Mouse (Mus musculus): Measurements from ENCODE around the gene Zg16. TPM values are rescaled to one million over a fixed set of nuclear protein-coding genes. Genes with fewer than 3 reads are reported as not detected.

The Zg16 gene
- polyA plus RNA-seq, 1 experiment from 2014 or later: not detected

GRCm38 (mm10) chr7:127016971-127017949, 69.9 kb downstream of the Zg16 start, which contains the start of gene Pagr1a:
Gene Pagr1a (minus strand): TSS chr7:127017352.
- ATAC-seq (replicated peaks; ENCODE audit: low FRiP score): peak; percentile 76

GRCm38 (mm10) chr7:127016486-127016938, 70.6 kb downstream of the Zg16 start:
- H3K4me1 ChIP-seq (replicated peaks; ENCODE audit: control insufficient read depth, insufficient read depth, low read length): peaks cover 15% of the 10 kb centered on the region
- H3K9me3 ChIP-seq (ENCODE audit: control insufficient read depth, low read length): no peaks in the 10 kb centered on the region
- ATAC-seq (replicated peaks; ENCODE audit: low FRiP score) (peak; percentile 50), DNase-seq (ENCODE audit: low spot score) (peak; percentile 80)
- H3K27me3 ChIP-seq (ENCODE audit: control insufficient read depth, insufficient read depth, low read length): no peaks in the 10 kb centered on the region
- peaks cover 2% of the 10 kb centered on the region for H3K36me3 ChIP-seq (ENCODE audit: control insufficient read depth, insufficient read depth, low read length)
- peak overlapping the region; percentile 93 for H3K27ac ChIP-seq (ENCODE audit: low read depth, low read length)
- peak overlapping the region; percentile 96 for H3K4me2 ChIP-seq (ENCODE audit: low read depth, low read length, severe bottlenecking)
- WGBS: under 1% methylated on average over 22 of the region's 22 CpGs
- peak overlapping the region; percentile 94 for H3K9ac ChIP-seq (ENCODE audit: low read length)
- H3K4me3 ChIP-seq (ENCODE audit: low read depth, low read length): peak overlapping the region; percentile 77

More at GRCm38 (mm10) chr7:127016971-127017949, 69.9 kb downstream of the Zg16 start, which contains the start of gene Pagr1a:
- Histone ChIP-seq H3K36me3 (ENCODE audit: control insufficient read depth, insufficient read depth, low read length) (peaks cover 2% of the 10 kb centered on the region), H3K9ac (ENCODE audit: low read length) (peak within 1 kb of the TSS; percentile 94), H3K27ac (ENCODE audit: low read depth, low read length) (peak within 1 kb of the TSS; percentile 93), H3K4me1 (replicated peaks; ENCODE audit: control insufficient read depth, insufficient read depth, low read length) (peaks cover 19% of the 10 kb centered on the region), H3K9me3 (ENCODE audit: control insufficient read depth, low read length) (no peaks in the 10 kb centered on the region), H3K27me3 (ENCODE audit: control insufficient read depth, insufficient read depth, low read length) (no peaks in the 10 kb centered on the region), H3K4me3 (ENCODE audit: low read depth, low read length) (peak within 1 kb of the TSS; percentile 77), H3K4me2 (ENCODE audit: low read depth, low read length, severe bottlenecking) (peak within 1 kb of the TSS; percentile 96)
- 4% methylated on average over 39 of the region's 39 CpGs for WGBS
- DNase-seq (ENCODE audit: low spot score): peak; percentile 99

DNA sequence TGATC, 70.8 kb downstream of the Zg16 start, which contains the start of gene Pagr1b:
TSS of gene Pagr1b (minus strand) at position 4 of the 5 bp plus-strand sequence.
- DNase-seq (ENCODE audit: low spot score) (no peak), ATAC-seq (replicated peaks; ENCODE audit: low FRiP score) (no peak)
- H3K4me3 ChIP-seq (ENCODE audit: low read depth, low read length): peak within 1 kb of the TSS; percentile 77

GRCm38 (mm10) chr7:127016081-127016480, 71.0 kb downstream of the Zg16 start:
- H3K4me2 ChIP-seq (ENCODE audit: low read depth, low read length, severe bottlenecking): peak overlapping the region; percentile 96
- H3K4me3 ChIP-seq (ENCODE audit: low read depth, low read length): peak overlapping the region; percentile 77
- peak overlapping the region; percentile 93 for H3K27ac ChIP-seq (ENCODE audit: low read depth, low read length)
- no peaks in the 10 kb centered on the region for H3K27me3 ChIP-seq (ENCODE audit: control insufficient read depth, insufficient read depth, low read length)
- H3K36me3 ChIP-seq (ENCODE audit: control insufficient read depth, insufficient read depth, low read length): peaks cover 2% of the 10 kb centered on the region
- peak; percentile 63 for DNase-seq (ENCODE audit: low spot score)
- no peak; the same call in 1 of the 2 replicates for ATAC-seq (replicated peaks; ENCODE audit: low FRiP score)
- no peaks in the 10 kb centered on the region for H3K9me3 ChIP-seq (ENCODE audit: control insufficient read depth, low read length)
- peak overlapping the region; percentile 94 for H3K9ac ChIP-seq (ENCODE audit: low read length)
- 3% methylated on average over 10 of the region's 10 CpGs for WGBS
- peaks cover 11% of the 10 kb centered on the region for H3K4me1 ChIP-seq (replicated peaks; ENCODE audit: control insufficient read depth, insufficient read depth, low read length)

More for the DNA sequence above, 70.8 kb downstream of the Zg16 start, which contains the start of gene Pagr1b:
- peaks cover 2% of the 10 kb centered on the region for H3K36me3 ChIP-seq (ENCODE audit: control insufficient read depth, insufficient read depth, low read length)
- peak within 1 kb of the TSS; percentile 96 for H3K4me2 ChIP-seq (ENCODE audit: low read depth, low read length, severe bottlenecking)
- peaks cover 13% of the 10 kb centered on the region for H3K4me1 ChIP-seq (replicated peaks; ENCODE audit: control insufficient read depth, insufficient read depth, low read length)
- peak within 1 kb of the TSS; percentile 93 for H3K27ac ChIP-seq (ENCODE audit: low read depth, low read length)
- H3K9me3 ChIP-seq (ENCODE audit: control insufficient read depth, low read length): no peaks in the 10 kb centered on the region
- no peaks in the 10 kb centered on the region for H3K27me3 ChIP-seq (ENCODE audit: control insufficient read depth, insufficient read depth, low read length)
- peak within 1 kb of the TSS; percentile 94 for H3K9ac ChIP-seq (ENCODE audit: low read length)

DNA sequence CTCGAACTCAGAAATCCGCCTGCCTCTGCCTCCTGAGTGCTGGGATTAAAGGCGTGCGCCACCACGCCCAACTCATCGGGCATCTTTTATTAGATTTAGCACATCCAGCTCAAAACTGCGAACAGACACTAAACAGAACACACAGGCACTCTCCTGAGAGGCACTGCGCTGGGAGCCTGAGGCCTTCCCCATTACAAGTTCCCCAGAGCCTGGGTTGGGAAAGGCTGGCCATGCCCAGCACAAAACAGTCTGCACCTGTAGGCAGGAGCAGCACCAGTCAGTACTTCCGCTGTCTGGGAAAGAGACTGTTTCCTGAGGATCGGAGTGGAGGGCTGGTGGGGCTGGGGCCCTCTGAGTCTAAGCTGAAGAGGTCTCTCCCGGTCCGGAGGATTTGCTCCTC, 72.1 kb downstream of the Zg16 start:
- no peak overlapping the region for H3K9ac ChIP-seq (ENCODE audit: low read length)
- H3K27me3 ChIP-seq (ENCODE audit: control insufficient read depth, insufficient read depth, low read length): no peaks in the 10 kb centered on the region
- no peak overlapping the region for H3K27ac ChIP-seq (ENCODE audit: low read depth, low read length)
- H3K4me2 ChIP-seq (ENCODE audit: low read depth, low read length, severe bottlenecking): no peak overlapping the region
- peaks cover 9% of the 10 kb centered on the region for H3K4me1 ChIP-seq (replicated peaks; ENCODE audit: control insufficient read depth, insufficient read depth, low read length)
- no peak overlapping the region for H3K4me3 ChIP-seq (ENCODE audit: low read depth, low read length)
- DNase-seq (ENCODE audit: low spot score): no peak
- no peaks in the 10 kb centered on the region for H3K9me3 ChIP-seq (ENCODE audit: control insufficient read depth, low read length)
- 92% methylated on average over 12 of the region's 12 CpGs for WGBS
- peaks cover 2% of the 10 kb centered on the region for H3K36me3 ChIP-seq (ENCODE audit: control insufficient read depth, insufficient read depth, low read length)
- no peak for ATAC-seq (replicated peaks; ENCODE audit: low FRiP score)

DNA sequence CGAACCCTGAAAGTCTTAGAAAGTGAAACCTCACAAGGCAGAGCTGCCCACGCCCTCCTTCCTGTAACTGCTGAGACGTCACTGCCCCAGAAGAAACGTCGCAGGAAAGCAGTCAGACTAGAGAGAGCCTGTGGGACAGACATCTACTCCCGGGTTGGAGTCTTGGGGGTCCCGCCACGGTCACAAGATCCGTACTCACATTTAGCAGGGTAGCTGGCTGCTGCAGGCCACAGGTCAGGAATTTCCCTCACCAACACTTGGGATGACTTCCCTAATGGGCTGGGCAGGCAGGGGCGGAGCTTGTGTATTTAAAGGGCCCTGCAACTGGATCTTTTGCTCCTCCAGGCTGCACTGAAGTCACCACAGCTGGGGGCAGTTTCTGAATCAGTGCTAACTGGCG, 72.8 kb downstream of the Zg16 start, which contains the start of gene Mvp:
TSS of gene Mvp (minus strand) at position 302 of the 400 bp plus-strand sequence.
- Histone ChIP-seq H3K4me1 (replicated peaks; ENCODE audit: control insufficient read depth, insufficient read depth, low read length) (peaks cover 9% of the 10 kb centered on the region), H3K9me3 (ENCODE audit: control insufficient read depth, low read length) (no peaks in the 10 kb centered on the region), H3K4me2 (ENCODE audit: low read depth, low read length, severe bottlenecking) (0 out of 2 replicates have a peak within 1 kb of the TSS, but pooled peaks have one; percentile 6), H3K27ac (ENCODE audit: low read depth, low read length) (no peak within 1 kb of the TSS), H3K27me3 (ENCODE audit: control insufficient read depth, insufficient read depth, low read length) (no peaks in the 10 kb centered on the region), H3K36me3 (ENCODE audit: control insufficient read depth, insufficient read depth, low read length) (peaks cover 2% of the 10 kb centered on the region), H3K4me3 (ENCODE audit: low read depth, low read length) (no peak within 1 kb of the TSS; the same call in 1 of the 2 replicates), H3K9ac (ENCODE audit: low read length) (no peak within 1 kb of the TSS)
- ATAC-seq (replicated peaks; ENCODE audit: low FRiP score) (no peak), DNase-seq (ENCODE audit: low spot score) (no peak)
- 77% methylated on average over 11 of the region's 11 CpGs for WGBS

GRCm38 (mm10) chr7:127013385-127013784, 73.7 kb downstream of the Zg16 start:
- 96% methylated on average over 6 of the region's 6 CpGs for WGBS
- no peaks in the 10 kb centered on the region for H3K9me3 ChIP-seq (ENCODE audit: control insufficient read depth, low read length)
- H3K9ac ChIP-seq (ENCODE audit: low read length): no peak overlapping the region
- peaks cover 6% of the 10 kb centered on the region for H3K4me1 ChIP-seq (replicated peaks; ENCODE audit: control insufficient read depth, insufficient read depth, low read length)
- H3K36me3 ChIP-seq (ENCODE audit: control insufficient read depth, insufficient read depth, low read length): peaks cover 2% of the 10 kb centered on the region
- H3K27me3 ChIP-seq (ENCODE audit: control insufficient read depth, insufficient read depth, low read length): no peaks in the 10 kb centered on the region
- H3K4me2 ChIP-seq (ENCODE audit: low read depth, low read length, severe bottlenecking): no peak overlapping the region
- ATAC-seq (replicated peaks; ENCODE audit: low FRiP score): no peak
- no peak overlapping the region for H3K27ac ChIP-seq (ENCODE audit: low read depth, low read length)
- no peak for DNase-seq (ENCODE audit: low spot score)
- no peak overlapping the region for H3K4me3 ChIP-seq (ENCODE audit: low read depth, low read length)

DNA sequence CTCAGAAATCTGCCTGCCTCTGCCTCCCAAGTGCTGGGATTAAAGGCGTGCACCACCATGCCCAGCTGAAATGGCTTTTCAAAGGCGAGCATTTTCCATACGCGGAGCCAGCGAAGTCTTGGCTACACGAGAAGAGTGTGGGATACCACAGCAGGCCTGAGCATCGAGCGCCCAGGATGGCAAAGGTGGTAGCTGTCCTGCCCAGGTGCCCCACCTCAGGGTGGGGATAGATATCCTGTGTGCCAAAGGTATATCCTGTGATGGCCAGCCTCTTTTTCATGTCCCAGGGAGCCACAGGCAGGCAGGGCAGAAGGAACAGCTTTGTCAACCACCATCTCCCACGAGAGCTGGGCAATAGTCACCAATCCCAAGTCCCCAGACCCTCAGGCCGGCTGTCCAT, 74.3 kb downstream of the Zg16 start:
- WGBS: 96% methylated on average over 10 of the region's 10 CpGs
- peaks cover 6% of the 10 kb centered on the region for H3K4me1 ChIP-seq (replicated peaks; ENCODE audit: control insufficient read depth, insufficient read depth, low read length)

More for the DNA sequence above, 74.3 kb downstream of the Zg16 start:
- Histone ChIP-seq H3K9me3 (ENCODE audit: control insufficient read depth, low read length) (no peaks in the 10 kb centered on the region), H3K36me3 (ENCODE audit: control insufficient read depth, insufficient read depth, low read length) (peaks cover 2% of the 10 kb centered on the region), H3K27me3 (ENCODE audit: control insufficient read depth, insufficient read depth, low read length) (no peaks in the 10 kb centered on the region), H3K27ac (ENCODE audit: low read depth, low read length) (no peak overlapping the region), H3K4me2 (ENCODE audit: low read depth, low read length, severe bottlenecking) (no peak overlapping the region), H3K4me3 (ENCODE audit: low read depth, low read length) (no peak overlapping the region), H3K9ac (ENCODE audit: low read length) (no peak overlapping the region)
- DNase-seq (ENCODE audit: low spot score) (no peak), ATAC-seq (replicated peaks; ENCODE audit: low FRiP score) (no peak)

Measured in forebrain, embryonic 11.5 days (tissue).